Mouse (Mus musculus) layer of hippocampus, adult 11-12 months (tissue): ENCODE results near the gene Cdk9.

Experiments used
- DNase-seq: peaks from one replicate; pipeline ENCODE4 v3.0.0; 2022; ENCODE audit warnings: low spot score

Cdk9 gene

GRCm38 (mm10) chr2:32676821-32677220 is 36.1 kb downstream of the Cdk9 start:
- DNase-seq = no peak

GRCm38 (mm10) chr2:32673176-32673917 is 39.5 kb downstream of the Cdk9 start:
- no peak for DNase-seq

DNA sequence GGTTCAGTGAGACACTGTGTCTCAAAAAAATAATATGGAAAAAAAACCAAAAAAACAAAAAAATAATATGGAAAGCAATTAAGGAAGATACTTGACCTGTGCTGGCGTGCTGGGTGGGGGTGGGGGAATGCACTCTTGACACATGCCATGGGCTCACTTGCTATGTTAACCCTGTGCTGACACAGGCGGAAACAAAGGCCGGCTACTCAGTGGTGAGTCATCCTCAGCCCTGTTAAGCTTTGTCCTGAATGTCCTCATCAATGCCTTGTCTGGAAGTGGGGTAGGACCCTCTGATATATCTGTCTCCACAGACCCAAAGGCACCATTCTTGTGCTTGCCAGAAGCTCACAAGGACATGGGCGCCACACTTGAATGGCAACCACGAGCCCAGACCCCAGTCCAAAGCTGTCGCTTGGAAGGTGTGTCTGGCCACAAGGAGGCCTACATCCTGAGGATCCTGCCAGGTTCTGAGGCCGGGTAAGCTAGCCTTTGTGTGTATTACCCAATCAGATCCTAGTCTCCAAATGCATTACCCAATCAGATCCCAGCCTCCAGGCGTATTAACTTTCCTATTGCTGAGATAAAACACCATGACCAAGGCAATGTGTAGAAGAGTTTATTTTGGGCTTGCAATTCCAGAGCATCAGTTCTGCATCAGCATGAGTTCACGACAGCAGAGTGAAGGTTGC is 40.8 kb downstream of the Cdk9 start:
- no peak for DNase-seq

- no peak for DNase-seq
Observed at GRCm38 (mm10) chr2:32671147-32671546, 41.7 kb downstream of the Cdk9 start.

GRCm38 (mm10) chr2:32669876-32670275 is 43.0 kb downstream of the Cdk9 start:
- DNase-seq = no peak

DNA sequence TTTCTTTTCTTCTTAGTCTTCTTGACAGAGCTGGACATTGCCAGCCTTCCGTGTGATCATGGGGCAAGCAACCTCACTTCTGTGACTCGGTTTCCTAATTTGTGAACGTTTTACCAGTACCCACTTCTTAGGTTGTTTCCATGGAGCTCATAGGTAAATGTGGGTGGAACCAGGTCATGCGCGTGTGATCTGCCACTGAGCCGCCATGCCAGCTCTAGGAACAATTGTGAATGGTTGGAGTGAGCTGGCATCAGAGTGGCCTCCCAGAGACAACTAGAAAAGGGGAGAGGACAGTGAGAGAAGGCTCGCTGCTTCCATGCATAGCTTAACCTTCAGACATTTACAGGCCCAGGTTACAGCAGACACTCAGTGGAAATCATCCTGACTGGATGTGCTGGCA is 44.7 kb downstream of the Cdk9 start:
- DNase-seq = no peak

GRCm38 (mm10) chr2:32667775-32668174 is 45.1 kb downstream of the Cdk9 start:
- no peak for DNase-seq

- DNase-seq = no peak
Observed at GRCm38 (mm10) chr2:32665853-32666252, 47.0 kb downstream of the Cdk9 start.

- no peak for DNase-seq
Observed at GRCm38 (mm10) chr2:32665345-32665744, 47.5 kb downstream of the Cdk9 start.

GRCm38 (mm10) chr2:32662291-32662690 is 50.6 kb downstream of the Cdk9 start:
- DNase-seq = no peak

DNA sequence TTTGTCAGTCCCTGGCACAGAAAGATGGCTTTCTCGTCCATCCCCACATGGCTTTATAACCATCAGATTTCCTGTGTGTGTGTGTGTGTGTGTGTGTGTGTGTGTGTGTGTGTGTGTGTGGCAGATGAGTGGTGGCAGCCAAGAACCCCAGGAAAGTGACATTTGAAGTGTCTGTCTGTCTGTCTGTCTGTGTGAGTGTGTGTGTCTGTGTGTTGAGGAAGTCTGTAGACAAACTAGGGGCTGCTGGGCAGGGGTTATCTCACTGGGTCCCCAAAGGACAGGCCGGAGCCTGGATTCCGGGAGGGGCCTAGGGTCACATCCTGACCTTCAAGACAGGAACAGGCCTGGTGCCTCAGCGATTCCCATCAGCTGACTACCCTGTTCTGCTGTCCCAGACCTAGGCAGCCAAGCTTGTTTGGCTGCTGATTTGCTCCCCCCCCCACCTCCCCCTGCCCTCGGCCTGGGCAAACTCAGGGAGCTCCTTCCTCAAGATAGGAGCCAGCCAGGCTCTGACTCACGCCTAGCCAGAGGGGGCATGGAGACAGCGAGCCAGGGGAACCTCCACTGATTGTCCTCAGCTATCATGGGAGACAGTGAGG is 51.3 kb downstream of the Cdk9 start:
- no peak for DNase-seq

- no peak for DNase-seq
Observed at GRCm38 (mm10) chr2:32658873-32659272, 54.0 kb downstream of the Cdk9 start.

DNA sequence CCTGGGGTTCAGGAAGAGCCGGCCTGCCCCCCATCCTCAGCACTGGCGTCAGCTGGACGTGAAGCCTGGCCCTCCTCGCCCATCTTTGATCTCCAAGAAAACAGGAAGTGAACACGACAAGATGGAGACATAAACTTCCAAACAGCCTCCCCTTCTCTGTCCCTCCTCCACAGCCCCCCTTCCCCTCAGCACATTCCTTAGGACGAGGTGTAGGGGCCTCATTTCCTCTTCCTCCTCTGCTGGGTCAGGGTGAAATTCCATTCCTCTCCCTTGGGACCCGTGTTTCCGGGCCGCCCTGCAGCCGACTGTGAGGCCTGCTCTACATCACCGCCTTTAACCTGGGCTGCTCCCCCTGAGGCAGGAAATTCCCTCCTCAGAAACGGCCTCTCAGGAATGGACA is 57.0 kb downstream of the Cdk9 start:
- no peak for DNase-seq
